Mouse (Mus musculus): ENCODE measurements around the gene Npas3.

Gene Npas3

DNA sequence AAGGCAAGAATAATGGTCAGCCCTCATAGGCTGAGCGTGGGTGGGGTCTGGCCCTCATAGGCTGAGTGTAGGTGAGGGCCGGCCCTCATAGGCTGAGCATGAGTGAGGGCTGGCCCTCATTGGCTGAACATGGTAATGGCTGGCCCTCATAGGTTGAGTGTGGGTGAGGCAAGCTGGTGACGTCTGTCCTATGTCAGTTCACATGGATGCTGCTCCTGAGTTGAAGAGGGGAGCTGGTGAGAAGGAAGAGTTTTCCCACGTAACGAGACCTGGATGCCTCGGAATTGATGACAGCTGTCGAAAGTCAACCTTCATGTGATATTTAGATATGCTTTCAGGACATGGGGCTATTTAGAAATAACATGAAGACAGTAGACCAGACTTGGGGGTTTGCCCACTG lies 45.5 kb downstream of the Npas3 start:
- DNase-seq (ENCODE audit: low read depth, low spot score): no peak

DNA sequence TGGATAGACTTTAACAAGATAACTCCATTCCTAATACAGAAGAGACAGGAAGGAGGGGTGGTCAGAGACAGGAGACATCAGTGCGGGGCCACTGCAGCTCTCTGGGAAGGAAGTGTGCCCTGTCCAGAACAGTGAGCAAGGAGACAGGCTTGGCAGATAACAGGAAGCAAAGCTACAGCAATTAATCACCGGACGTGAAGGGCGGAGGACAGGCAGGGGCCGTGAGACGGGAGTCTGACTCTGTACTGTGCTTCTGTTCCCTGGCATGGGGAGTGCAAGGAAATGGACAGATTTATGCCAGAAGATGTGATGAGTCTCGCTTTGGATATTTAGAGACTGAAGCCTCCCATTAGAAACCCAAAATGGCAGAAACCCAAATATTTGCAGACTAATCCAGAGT lies 47.3 kb downstream of the Npas3 start:
- DNase-seq (ENCODE audit: low read depth, low spot score): no peak

DNA sequence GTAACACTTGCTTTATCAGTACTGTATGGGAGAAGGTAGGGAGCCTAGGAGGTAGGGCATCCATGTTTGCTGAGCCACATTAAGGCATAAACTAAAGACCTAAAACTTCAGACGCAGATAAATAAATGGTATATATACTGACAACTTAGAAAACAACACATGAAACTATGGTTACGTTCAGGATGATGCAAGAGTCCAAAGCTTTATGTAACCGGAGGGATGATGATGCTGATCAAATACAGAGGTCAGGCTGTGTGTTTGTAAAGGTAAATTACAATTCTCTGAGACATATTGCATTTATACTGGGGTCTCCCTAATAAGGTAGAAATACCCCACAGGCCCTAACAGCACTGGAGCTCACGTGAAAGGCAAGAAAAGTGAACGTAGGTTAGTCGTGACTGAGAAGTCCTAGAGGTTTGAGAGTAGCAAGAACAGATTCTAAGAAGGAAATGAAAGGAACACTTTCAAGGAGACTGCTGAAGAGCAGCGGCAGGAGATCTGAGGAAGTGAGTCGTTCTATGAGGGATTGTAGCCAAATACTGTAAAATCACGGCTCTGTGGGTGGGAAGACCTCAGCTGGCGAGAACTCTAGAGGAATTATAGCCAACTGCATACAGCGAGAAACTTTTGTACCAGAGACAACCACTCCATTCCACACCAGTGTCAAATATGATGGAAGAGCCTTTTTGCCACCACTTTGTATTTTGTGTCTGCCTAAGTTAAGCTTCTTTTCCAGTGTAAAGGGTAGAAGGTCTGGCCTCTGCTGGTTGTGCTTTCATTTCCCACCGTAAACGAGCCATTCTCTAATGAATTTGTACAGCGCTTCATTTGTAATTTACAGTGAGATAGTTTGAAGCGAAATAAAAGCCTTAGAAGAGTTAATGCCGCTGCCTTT lies 49.7 kb downstream of the Npas3 start:
- DNase-seq (ENCODE audit: low read depth, low spot score): no peak

GRCm38 (mm10) chr12:53300964-53301363 lies 52.5 kb downstream of the Npas3 start:
- DNase-seq (ENCODE audit: low read depth, low spot score): no peak

- DNase-seq (ENCODE audit: low read depth, low spot score): no peak
Observed at GRCm38 (mm10) chr12:53302129-53302528, 53.7 kb downstream of the Npas3 start.

DNA sequence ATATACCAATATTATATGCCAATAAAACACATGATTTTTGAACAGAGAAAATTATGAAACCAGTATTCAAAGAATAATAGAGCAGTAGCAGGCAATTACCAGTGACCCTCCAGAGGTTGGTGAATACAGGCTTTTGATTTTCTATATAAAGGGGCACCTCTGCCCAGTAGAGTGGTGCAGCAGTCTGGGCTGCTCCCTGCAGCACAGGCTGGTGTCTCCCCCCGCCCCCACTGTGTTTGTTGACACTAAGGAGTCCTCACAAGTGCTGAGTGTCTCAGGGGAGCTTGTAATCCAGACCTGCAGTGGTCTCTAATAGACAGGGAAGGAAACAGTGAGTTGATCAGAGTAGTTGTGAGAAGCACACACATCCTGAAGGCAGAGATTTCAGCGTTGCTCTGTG lies 68.2 kb downstream of the Npas3 start:
- no peak for DNase-seq (ENCODE audit: low read depth, low spot score)

DNA sequence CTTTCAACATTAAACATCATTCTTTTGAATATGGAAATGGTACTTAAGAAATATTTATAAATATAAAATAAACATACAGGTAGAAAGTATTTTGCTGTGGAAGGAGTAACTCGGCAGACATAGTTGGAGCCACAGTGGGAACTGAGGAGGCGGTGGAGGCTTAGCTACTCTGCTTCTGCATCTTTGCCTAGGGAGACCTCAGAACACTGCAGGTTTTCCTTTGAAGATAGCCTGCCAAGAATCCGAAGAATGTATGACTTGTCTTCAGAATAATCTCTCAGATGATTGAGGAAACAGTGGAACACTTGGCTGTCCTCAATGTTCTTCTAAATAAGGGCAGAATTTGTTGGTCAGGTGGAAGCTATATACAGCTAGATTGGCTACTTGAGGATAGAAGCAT lies 69.3 kb downstream of the Npas3 start:
- no peak for DNase-seq (ENCODE audit: low read depth, low spot score)

DNA sequence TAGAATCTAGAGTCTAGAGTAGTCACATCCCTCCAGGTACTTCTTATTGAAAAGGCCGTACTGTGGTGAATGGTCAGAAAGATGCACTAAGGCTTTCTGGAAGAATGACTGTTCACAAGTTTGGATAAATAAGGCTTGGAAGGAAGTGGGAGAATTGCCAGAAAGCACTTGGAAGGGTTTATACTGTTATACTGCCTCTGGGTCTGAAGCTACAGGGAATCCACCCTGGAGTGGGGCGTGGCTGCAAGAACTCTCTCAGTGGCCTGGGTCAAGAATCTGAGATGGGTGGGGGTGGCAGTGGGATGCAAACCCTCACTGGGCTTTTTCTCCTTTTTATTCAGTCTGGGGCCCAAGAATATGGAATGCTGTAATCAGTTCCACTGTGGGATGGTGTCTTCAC lies 72.0 kb downstream of the Npas3 start:
- no peak for DNase-seq (ENCODE audit: low read depth, low spot score)

- no peak for DNase-seq (ENCODE audit: low read depth, low spot score)
Observed at GRCm38 (mm10) chr12:53321018-53321417, 72.5 kb downstream of the Npas3 start.

GRCm38 (mm10) chr12:53321944-53322343 lies 73.5 kb downstream of the Npas3 start:
- DNase-seq (ENCODE audit: low read depth, low spot score): no peak

DNA sequence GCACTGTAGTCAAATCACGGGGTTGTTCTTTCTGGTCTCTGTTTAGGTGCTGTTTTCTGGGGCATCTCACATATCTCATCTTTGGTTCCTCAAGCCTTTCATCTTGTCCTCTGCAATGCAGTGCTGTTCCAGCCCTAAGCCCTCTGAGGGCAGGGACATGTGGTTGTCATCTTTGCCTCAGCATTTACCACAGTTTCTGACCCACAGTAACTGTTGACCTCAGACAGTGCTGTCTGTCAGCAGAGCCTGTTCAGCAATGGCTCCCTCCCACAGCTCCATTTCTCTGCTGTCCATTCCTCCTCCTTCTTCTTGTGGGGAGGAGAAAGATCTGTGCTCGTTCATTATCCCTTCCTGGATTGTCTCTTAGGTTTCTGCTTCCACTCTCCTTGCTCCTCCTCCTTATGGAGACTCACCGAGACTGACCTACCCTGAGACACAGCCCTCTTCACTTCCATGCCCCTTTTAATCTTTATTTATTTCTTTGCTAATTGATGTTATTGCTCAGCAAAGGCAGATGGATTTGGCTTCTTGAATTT lies 79.2 kb downstream of the Npas3 start:
- DNase-seq (ENCODE audit: low read depth, low spot score): no peak

- no peak for DNase-seq (ENCODE audit: low read depth, low spot score)
Observed at GRCm38 (mm10) chr12:53328257-53328736, 79.8 kb downstream of the Npas3 start.

DNA sequence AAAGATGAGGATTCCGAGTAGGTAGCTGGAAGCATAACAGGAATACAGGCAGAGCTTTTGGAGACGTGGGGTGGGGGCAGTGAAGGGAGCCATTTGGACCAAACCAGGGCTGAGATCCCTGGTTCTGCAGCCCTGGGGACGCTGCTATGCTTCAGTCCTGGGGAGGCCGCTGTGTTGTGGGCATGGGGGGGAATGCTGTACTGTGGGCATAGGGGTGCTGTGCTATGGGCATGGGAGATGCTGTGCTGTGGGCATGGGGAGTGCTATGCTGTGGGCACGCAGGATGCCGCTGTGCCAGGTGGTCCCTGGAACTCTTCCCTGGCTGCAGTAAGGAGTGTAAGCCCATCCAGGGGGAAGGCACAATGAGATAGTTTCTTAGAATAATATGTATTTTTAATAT lies 81.7 kb downstream of the Npas3 start:
- DNase-seq (ENCODE audit: low read depth, low spot score): no peak

GRCm38 (mm10) chr12:53331391-53331790 lies 82.9 kb downstream of the Npas3 start:
- no peak for DNase-seq (ENCODE audit: low read depth, low spot score)

DNA sequence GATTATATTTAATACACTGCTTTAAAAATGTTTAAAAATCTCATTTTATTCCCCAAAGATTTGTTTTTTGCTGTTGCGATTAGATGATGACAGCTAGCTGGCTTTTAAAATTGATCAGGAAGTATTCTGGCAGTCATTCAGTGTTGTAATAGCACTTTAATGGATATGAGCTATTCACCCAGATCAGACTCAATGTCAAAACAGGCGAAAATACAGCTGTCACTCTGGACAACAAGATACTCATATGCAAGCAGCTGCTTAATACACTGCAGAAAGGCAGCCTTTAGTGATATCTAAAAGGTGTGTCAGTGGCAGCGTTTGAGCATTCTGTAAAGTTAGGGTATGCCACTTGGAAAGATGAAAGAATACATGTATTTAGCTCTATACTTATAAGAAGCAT lies 83.3 kb downstream of the Npas3 start:
- no peak for DNase-seq (ENCODE audit: low read depth, low spot score)

- DNase-seq (ENCODE audit: low read depth, low spot score): no peak
Observed at GRCm38 (mm10) chr12:53333251-53333650, 84.8 kb downstream of the Npas3 start.

DNA sequence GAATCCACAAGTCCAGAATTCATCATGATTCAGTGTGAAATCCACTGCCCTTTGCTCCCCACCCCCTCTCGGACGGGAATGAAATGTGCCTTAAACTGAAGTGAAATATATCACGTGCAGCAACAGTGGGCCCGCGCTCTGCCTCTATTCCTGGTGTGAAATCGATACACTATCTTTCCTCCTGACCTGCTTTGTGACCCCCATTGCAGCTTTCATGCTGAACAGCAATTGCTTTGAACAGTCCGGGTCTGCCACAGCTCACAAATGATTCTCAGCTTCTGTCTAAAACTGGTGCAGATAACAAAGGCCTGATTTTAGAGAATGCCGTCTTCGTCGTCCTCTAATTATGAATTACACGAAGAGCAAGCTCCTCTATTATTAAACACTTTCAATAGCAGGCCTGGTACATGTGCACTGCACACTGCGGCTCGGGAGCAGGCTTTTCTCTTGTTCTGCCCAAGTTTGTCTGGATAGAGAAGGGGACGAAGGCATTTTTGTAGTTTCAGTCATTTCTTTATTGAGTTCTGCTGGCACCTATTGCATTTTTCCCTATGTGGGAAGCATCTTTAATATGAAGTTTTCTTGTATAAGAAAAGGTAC lies 90.0 kb downstream of the Npas3 start:
- DNase-seq (ENCODE audit: low read depth, low spot score): no peak

- DNase-seq (ENCODE audit: low read depth, low spot score): no peak
Observed at GRCm38 (mm10) chr12:53342741-53343140, 94.3 kb downstream of the Npas3 start.

DNA sequence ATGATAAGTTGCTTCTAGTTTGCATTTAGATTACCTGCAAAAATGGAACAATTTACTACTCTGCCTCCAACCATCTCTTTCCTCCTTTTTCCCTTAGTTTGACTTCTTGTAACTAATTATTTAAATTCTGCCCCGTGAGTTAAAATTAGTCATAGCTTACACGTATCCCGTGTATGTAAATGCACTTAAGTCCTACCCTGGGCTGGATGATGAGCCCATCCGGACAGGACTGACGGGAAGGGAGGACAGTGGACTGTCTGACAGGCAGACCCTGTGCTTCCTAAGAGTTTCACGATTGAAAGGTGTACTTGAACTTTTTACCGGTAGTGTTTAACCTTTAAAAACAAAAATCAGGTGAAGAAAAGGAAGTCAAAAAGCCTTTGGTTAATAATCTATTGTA lies 103.4 kb downstream of the Npas3 start:
- DNase-seq (ENCODE audit: low read depth, low spot score): no peak

DNA sequence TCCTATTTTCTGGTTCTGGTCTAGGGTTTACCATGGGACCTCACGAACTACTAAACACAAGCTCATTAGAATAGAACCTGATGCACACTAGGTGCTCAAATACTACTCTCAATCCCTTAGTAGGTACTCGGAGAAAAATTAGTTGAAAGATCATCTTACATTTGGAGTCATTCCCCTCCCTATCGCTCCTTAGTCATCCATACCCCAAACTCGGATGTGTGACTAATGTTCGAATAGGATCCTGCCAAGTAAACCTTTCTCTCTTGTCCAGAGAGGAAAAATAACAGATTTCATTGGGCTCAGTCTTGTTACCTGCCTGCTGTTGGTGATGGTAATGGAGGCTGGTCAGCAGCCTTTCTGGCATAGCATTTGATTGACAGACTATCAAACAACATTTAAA lies 117.3 kb downstream of the Npas3 start:
- no peak for DNase-seq (ENCODE audit: low read depth, low spot score)

DNA sequence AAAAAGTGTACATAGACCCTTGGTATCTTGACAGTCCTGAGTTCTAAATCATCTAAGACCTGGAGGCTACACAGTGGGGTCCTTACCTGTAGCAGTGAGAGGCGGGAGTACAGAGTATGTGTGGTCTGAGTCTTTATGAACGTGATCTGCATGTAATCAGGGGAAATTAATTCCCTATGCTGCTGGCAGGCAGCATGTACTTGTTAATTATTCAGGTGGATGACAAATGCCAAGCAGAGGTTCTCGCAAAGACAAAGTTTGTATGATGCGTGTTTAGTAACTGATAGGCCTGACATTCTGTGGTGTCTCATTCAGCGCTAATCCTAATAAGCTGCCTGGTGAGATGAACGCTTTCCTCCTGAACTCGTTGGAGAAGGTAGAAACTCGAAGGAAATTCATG lies 136.4 kb downstream of the Npas3 start:
- DNase-seq (ENCODE audit: low read depth, low spot score): no peak

GRCm38 (mm10) chr12:53405856-53406255 lies 157.4 kb downstream of the Npas3 start:
- no peak for DNase-seq (ENCODE audit: low read depth, low spot score)

- DNase-seq (ENCODE audit: low read depth, low spot score): no peak
Observed at GRCm38 (mm10) chr12:53407776-53408175, 159.3 kb downstream of the Npas3 start.

All from CD4-positive helper T cell, adult 2 months (primary cell).